Mouse (Mus musculus) c-Kit-positive CD71-negative TER-119-negative erythroid progenitor cells, embryonic 14.5 days (primary cell): ENCODE measurements around the gene S100a6.

Source experiments
- DNase-seq: peaks from one replicate; pipeline ENCODE4 v3.0.0-alpha.2; 2013; ENCODE audit warnings: low read depth

S100a6 gene

GRCm38 (mm10) chr3:90600458-90601195 lies 12.1 kb upstream of the S100a6 start:
- DNase-seq: no peak

- DNase-seq: no peak
Measured at GRCm38 (mm10) chr3:90601486-90602110, 11.1 kb upstream of the S100a6 start, which contains the start of gene Gm42674. Gm42674 (plus strand) TSS chr3:90601904.

GRCm38 (mm10) chr3:90603623-90604022 lies 9.1 kb upstream of the S100a6 start, which contains the start of gene S100a4:
S100a4 (plus strand) TSS chr3:90603771.
- no peak for DNase-seq

- no peak for DNase-seq
Measured at GRCm38 (mm10) chr3:90604416-90604815, 8.3 kb upstream of the S100a6 start.

DNA sequence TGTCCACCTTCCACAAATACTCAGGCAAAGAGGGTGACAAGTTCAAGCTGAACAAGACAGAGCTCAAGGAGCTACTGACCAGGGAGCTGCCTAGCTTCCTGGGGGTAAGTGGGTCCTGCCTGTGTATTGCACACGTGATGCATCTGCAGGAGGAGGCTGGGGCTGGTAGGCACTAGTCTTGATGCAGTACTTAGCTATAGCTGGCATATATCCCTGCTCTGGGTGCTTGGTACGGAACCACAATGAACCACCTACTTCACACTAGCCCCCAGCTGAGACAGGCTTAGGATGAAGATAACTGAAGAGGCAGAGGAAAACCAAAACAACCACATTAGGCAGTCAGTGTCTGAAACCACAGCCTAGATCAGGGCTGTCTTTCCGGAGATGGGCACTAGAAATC lies 7.6 kb upstream of the S100a6 start:
- DNase-seq: no peak

DNA sequence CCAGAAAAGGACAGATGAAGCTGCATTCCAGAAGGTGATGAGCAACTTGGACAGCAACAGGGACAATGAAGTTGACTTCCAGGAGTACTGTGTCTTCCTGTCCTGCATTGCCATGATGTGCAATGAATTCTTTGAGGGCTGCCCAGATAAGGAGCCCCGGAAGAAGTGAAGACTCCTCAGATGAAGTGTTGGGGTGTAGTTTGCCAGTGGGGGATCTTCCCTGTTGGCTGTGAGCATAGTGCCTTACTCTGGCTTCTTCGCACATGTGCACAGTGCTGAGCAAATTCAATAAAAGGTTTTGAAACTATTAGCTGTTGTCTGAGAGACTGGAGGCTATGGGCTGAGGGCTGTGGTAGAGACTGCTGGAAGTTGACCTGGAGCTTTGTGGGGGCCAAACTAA lies 6.9 kb upstream of the S100a6 start:
- no peak for DNase-seq

DNA sequence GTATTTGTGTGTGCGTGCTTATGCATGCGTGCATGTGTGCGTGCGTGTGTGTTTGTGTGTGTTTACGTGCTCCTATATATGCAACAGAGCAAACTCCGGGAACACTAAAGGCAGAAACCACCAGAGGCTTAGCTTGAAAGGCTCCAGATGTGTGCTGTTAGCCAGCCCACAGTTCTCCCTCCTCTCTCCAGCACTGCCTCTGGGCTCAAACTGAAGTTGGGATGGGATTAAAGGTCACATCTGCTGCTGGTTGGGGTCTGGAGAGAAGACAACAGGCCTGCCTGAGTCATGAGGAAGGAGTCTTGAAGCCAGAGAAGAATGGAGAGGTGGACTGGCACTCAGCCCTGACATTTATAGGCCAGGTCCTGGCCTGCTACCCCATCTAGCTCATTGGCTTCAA lies 6.5 kb upstream of the S100a6 start:
- DNase-seq: no peak

- no peak for DNase-seq
Measured at GRCm38 (mm10) chr3:90607361-90607760, 5.3 kb upstream of the S100a6 start.

DNA sequence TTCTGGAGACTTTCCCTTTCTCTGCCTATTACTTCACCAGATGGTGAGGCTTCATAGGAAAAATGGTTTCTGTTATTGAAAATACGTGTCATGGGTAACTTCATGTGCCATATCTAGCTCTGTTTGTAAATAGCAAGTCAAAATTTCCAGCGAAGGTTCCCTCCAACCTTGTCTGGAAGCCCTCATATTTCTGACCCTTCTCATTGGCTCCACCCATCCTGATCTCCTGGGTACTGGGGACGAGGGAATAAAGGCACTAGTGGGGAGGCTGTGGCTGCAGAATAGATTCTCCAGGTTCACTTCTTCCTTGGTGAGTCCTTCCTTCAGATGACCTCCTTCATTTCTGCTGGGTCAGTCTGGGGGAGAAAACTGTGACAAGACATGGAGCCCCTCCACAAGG lies 4.5 kb upstream of the S100a6 start, which contains the start of gene S100a5:
TSS of gene S100a5 (plus strand) at position 301 of the 400 bp plus-strand sequence.
- no peak for DNase-seq

DNA sequence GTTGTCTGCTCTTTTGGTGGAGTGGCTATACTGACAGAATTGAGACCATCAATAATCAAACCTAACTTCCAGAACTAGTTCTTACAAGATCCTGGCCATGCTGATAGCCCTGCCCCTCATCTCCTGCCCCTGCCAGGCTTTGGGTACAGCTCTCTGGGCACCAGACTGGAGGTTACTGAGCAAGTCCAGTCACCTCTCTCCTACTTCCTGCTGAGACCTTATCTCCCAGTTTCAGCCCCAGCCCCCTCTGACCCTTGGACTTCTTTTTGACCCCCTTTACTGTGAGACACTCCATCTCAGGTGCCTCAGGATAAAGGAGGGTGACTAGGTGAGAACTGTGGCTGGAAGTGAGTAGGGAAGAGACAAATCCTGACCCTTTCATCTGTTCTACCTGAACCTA lies 3.6 kb upstream of the S100a6 start:
- no peak for DNase-seq

DNA sequence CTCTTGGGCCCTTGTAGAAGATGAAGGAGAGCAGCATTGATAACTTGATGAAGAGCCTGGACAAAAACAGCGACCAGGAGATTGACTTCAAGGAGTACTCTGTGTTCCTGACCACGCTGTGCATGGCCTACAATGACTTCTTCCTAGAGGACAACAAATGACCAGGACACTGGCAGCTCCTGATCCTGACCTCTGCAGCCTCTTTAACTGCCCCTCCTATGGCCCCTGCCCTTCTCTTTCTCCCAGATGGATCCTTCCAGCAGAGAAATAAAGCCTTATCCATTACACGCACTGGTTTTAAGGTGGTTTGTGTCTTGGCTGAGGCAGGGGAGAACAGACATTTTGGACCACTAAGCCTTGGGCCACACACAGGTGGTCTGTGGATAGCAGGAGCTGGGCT lies 1.2 kb upstream of the S100a6 start:
- no peak for DNase-seq

DNA sequence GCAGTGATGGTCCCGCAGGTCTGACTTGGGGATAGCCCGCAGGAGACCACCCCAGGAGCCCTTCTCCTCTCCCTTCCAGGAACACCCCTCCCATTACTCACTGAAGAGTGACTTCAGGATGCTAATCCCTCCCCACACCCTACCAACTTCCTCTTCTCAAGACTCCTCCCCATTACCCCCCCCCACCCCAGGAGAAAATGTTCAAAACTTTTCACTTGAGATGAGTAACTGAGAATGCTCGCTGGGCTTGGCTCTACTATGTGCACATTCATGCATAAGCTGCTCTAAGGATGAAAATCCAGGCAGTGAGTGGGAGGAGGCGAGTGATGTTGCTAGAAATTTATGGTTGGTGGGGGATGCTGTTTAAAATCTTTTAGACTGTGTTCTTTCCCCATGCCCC lies 621 bp upstream of the S100a6 start:
- DNase-seq: no peak

- no peak for DNase-seq
Measured at GRCm38 (mm10) chr3:90613461-90614147, 922 bp downstream of the S100a6 start.

DNA sequence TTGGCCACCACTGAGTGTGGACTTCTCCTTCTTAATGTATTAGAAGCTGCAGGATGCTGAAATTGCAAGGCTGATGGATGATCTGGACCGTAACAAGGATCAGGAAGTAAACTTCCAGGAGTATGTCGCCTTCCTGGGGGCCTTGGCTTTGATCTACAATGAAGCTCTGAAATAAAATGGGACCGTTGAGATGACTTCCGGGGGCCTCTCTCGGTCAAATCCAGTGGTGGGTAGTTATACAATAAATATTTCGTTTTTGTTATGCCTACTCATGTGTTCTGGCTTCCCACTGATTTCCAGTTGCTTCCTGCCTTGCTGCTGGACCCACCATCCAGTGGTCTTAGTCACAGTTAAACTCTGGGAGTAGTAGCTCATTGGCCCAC lies 1.5 kb downstream of the S100a6 start:
- DNase-seq: no peak

GRCm38 (mm10) chr3:90614611-90615251 lies 2.0 kb downstream of the S100a6 start:
- DNase-seq: no peak

DNA sequence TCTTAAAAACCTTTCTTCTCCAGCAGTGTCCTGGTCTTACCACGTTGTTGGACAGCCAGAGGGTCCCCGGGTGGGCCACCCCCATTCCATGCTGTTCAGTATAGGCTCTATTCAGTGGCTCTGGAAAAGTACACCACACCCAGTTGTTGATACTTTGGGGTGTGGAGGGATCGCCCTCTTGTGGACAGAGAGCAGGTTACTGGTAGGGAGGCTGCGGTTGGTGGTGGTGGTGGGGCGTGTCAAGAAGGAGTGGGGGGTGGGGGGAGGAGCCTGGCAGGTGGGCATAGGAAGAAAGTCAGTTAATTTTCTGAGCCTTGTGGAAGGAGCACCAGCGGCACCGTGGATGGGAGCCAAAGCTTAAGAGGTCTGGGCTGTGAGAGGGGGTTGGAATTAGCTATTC lies 2.7 kb downstream of the S100a6 start:
- peak; percentile 74 for DNase-seq

- no peak for DNase-seq
Measured at GRCm38 (mm10) chr3:90615911-90616310, 3.2 kb downstream of the S100a6 start.

- DNase-seq: no peak
Measured at GRCm38 (mm10) chr3:90617586-90617985, 4.9 kb downstream of the S100a6 start.

GRCm38 (mm10) chr3:90621552-90621951 lies 8.9 kb downstream of the S100a6 start:
- DNase-seq: no peak

- DNase-seq: no peak
Measured at GRCm38 (mm10) chr3:90623435-90624071, 10.9 kb downstream of the S100a6 start.

- DNase-seq: no peak
Measured at GRCm38 (mm10) chr3:90625496-90625895, 12.8 kb downstream of the S100a6 start.
